Mouse (Mus musculus) spleen, embryonic (tissue): ENCODE data around the gene Krt75.

ENCODE experiments used
- CTCF ChIA-PET: fragments of 350-600 bp; sonication (Branson Sonifier 250); formaldehyde crosslinking; loops from one replicate; lab custom pipeline; 2022; lab: Charles Lee

Gene Krt75

GRCm38 (mm10) chr15:101573796-101574345 is at the start of gene Krt75:
Gene Krt75, minus strand, starts transcription at chr15:101573904.
- CTCF ChIA-PET, result no interaction called here

- CTCF ChIA-PET, result no interaction called here
Observed at GRCm38 (mm10) chr15:101599123-101599522, 25.4 kb upstream of the Krt75 start.

GRCm38 (mm10) chr15:101588216-101588615 is 14.5 kb upstream of the Krt75 start:
- CTCF ChIA-PET, result no interaction called here

- CTCF ChIA-PET, result no interaction called here
Observed at GRCm38 (mm10) chr15:101584456-101584855, 10.8 kb upstream of the Krt75 start.

GRCm38 (mm10) chr15:101583211-101583965 is 9.7 kb upstream of the Krt75 start:
- CTCF ChIA-PET, result no interaction called here

GRCm38 (mm10) chr15:101581701-101582100 is 8.0 kb upstream of the Krt75 start:
- CTCF ChIA-PET, result no interaction called here

GRCm38 (mm10) chr15:101575506-101575905 is 1.8 kb upstream of the Krt75 start:
- CTCF ChIA-PET, result no interaction called here

- CTCF ChIA-PET, result no interaction called here
Observed at GRCm38 (mm10) chr15:101567780-101568179, 5.9 kb downstream of the Krt75 start.

GRCm38 (mm10) chr15:101562850-101563249 is 10.9 kb downstream of the Krt75 start, which contains the start of gene Krt90:
Gene Krt90, minus strand, starts transcription at chr15:101562950.
- CTCF ChIA-PET, result no interaction called here

- CTCF ChIA-PET, result interaction anchor here (0.6 kb wide), 1 partner anchor 26 kb away, joined by 5 read pairs; no protein-coding TSS in a partner anchor
Observed at GRCm38 (mm10) chr15:101558034-101558646, 15.6 kb downstream of the Krt75 start.

- CTCF ChIA-PET, result no interaction called here
Observed at GRCm38 (mm10) chr15:101553169-101553568, 20.5 kb downstream of the Krt75 start.

- CTCF ChIA-PET, result no interaction called here
Observed at GRCm38 (mm10) chr15:101552188-101552587, 21.5 kb downstream of the Krt75 start.

GRCm38 (mm10) chr15:101550567-101550966 is 23.1 kb downstream of the Krt75 start, which contains the start of gene Krt82:
Gene Krt82, minus strand, starts transcription at chr15:101550667.
- CTCF ChIA-PET, result interaction anchor here (0.5 kb wide), 1 partner anchor 10 kb away, joined by 4 read pairs; no protein-coding TSS in a partner anchor

- CTCF ChIA-PET, result no interaction called here
Observed at GRCm38 (mm10) chr15:101544478-101544877, 29.2 kb downstream of the Krt75 start.

GRCm38 (mm10) chr15:101542543-101542942 is 31.2 kb downstream of the Krt75 start:
- CTCF ChIA-PET, result no interaction called here

- CTCF ChIA-PET, result no interaction called here
Observed at GRCm38 (mm10) chr15:101538580-101538900, 35.2 kb downstream of the Krt75 start.

GRCm38 (mm10) chr15:101537864-101538579 is 35.7 kb downstream of the Krt75 start:
- CTCF ChIA-PET, result no interaction called here

GRCm38 (mm10) chr15:101536054-101536850 is 37.5 kb downstream of the Krt75 start:
- CTCF ChIA-PET, result no interaction called here

- CTCF ChIA-PET, result no interaction called here
Observed at GRCm38 (mm10) chr15:101532720-101533119, 41.0 kb downstream of the Krt75 start, which contains the start of gene Krt84. Gene Krt84, minus strand, starts transcription at chr15:101532820.

GRCm38 (mm10) chr15:101522556-101523232 is 51.0 kb downstream of the Krt75 start:
- CTCF ChIA-PET, result no interaction called here

GRCm38 (mm10) chr15:101519792-101520191 is 53.9 kb downstream of the Krt75 start:
- CTCF ChIA-PET, result no interaction called here
